Mouse (Mus musculus) mesoderm, embryonic 11.5 days (tissue): ENCODE measurements around the gene Tep1.
"Not testable (repeated sequence)": the region's sequence is repeated elsewhere in the genome, so short reads cannot be mapped to it uniquely, and the experiment has no call there.

Experiments
- DNase-seq: peaks from one replicate; pipeline ENCODE4 v3.0.0-alpha.2; 2012; ENCODE audit warnings: low read depth, low spot score

Gene Tep1

DNA sequence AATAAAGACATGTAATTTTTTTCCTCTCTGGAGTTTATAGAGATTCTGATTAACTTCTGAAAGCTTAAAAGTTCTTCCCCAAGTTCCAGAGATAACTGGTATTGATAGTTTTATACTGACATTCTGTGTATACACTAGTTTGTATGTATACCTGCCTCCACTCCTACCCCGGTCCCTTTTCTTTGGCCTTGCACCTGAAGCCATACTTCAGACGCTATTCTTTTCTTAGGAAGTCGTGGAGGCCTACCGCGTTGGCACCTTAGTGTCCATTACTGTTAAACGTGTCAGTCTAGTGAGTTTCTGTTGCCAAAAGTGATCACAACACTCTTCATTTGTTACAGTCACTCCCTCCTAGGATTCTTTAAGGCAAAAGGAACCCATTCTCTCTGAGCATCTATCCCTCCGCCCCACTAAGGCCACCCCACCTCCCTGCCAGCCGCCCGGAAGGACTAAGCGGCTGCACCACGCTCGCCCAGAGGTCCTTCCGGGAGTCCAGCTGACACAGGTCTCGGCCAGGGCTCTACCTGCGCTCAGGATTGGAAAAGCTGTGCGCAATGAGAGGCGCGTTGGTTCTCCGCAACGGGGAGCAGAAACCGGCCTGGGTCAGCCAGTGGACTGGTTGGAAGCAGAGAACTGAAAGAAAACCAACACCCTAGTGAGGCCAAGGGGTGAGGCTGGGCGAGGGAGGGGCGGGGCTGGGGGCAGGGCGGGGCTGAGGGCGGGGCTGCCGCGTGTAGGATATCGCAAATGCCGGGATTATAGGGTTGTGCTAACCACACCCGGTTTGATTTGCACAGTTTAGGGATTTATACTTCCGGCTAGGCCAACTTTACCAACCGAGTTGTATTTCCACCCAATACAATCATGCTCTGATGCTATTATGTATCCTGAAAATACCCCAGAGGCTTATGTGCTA, at the start of gene Tep1:
Gene Tep1 (minus strand): TSS at position 672 of the 916 bp plus-strand sequence.
- DNase-seq: peak; percentile 77

DNA sequence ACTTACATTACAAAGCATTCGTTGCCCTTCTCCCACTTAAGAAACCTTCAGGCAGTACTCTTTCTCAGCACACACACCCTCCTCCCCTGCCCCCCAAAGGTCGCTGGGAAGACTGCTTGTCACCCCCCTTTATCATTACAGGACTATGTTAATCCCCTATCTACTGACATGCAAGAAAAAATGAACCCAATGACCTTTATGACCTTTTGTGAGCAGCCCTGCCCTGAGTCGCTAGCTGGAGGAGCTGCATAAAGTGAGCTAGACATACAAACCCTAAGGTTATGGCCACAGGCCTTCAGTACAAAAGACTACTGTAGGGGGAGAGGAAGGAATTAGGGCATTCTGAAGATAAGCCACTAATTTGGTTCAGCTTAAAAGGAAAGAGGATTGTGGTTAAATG, 41.0 kb upstream of the Tep1 start:
- no peak for DNase-seq

DNA sequence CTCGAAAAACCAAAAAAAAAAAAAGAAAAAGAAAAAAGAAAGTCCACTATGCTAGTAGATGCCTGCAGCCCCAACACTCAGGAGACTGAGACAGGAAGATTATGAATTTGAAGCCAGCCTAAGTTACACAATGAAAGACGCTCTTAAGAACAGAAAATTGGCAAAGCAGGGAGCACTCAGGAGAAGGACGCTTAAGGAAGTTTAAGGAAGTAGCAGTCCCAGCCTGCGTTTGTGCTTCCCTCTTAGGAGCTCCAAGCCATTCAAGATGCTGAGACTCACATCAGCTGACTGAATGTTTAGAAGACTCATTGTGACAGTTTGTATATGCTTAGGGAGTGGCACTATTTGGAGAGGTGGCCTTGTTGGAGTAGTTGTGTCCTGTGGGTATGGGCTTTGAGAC, 37.8 kb upstream of the Tep1 start:
- no peak for DNase-seq

DNA sequence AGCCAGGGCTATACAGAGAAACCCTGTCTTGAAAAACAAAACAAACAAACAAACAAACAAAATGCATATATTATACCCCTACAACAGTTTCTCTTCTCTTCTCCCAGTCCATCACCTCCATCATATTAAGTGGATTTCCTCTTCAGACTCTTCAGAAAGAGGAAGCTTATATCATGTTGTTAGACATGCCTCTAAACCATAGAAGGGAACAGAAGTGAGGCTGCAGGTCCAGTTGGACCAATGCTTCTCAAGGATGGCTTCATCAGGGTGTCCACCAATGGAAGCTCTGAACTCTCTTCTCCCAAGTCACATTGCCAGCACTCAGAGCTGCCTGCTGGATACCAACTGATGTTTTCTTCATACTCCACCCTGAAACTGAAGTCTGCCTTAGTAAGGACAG, 35.0 kb upstream of the Tep1 start:
- not testable (repeated sequence) for DNase-seq

DNA sequence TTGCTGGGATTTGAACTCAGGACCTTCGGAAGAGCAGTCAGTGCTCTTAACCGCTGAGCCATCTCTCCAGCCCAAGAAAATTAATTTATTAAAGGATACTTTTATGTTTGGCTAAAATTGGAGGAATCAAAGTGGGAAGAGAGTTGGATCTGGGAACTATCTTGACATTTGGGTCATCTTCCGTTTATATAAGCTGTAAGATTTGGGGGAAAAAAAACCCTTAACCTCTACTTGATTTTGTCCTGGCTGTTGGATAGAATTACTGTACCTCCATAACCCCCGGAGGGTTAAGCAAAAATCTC, 34.4 kb upstream of the Tep1 start:
- no peak for DNase-seq

DNA sequence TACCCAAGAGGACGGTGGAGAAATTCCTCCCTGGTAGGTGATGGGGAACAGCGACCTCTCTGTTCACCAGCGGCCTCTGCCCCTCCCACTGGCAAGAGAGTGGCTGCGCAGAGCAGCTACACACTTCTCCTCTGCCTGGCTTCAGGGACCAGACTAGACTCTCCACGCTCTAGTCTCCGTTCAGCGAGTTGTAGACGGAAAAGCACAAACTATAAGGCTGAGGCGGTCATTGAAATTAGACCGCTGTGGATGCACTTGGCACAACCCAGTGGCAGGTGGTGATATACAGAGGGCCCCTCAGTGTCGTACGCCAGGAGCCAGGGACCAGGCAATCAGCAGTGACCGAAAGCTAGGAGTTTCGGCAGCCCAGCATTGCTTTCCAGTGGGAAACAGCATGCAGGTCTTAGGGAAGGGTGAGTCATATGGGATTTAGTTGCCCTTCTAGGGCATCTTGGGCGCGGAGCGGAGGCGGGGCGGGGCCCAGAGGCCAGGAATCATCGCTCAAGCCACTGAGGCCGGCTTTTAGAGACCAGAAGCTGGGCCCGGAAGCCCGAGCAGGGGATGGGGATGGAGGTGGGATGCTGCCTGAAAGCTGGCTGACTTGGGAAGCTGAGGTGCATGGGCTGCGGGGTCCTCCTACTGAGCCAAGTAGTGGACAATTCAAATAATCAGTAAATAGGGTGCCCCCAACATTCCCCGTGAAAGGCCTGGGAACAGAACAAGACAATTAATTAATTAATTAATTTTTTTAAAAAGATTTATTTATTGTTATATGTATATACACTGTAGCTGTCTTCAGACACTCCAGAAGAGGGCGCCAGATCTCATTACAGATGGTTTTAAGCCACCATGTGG, 33.8 kb upstream of the Tep1 start:
- DNase-seq: no peak

DNA sequence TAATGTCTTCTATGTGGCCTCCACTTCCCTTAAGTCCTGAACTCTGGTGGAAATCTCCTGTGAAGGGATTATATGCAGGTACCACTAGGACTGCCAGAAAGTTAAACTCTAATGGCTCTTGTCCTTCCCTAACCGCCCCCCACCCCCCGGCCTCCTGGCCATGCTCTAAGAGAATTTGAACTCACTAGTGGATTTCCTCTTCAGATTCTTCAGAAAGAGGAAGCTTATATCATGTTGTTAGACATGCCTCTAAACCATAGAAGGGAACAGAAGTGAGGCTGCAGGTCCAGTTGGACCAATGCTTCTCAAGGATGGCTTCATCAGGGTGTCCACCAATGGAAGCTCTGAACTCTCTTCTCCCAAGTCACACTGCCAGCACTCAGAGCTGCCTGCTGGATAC, 27.6 kb upstream of the Tep1 start:
- not testable (repeated sequence) for DNase-seq

DNA sequence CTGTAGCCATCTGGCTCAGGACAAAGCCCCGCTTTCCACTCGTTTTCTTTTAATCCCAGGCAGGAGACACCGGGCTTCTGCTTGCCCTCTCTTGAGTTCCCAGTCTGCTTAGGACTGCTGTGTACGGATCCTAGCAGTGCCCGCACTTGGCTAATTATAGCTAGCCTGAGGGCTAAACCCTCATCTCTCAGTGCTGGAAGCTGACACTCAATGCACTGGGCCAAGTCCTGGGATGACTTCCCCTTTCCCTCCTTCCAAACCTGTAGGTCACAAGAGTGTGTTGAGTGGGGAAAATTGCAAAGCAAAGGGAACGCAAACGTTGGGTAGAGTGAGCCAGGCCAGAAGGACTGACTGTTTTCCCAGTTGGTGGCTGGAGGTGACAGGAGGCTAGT, 27.0 kb upstream of the Tep1 start, which contains the start of gene Klhl33:
Gene Klhl33 (minus strand): TSS at position 134 of the 392 bp plus-strand sequence.
- peak; percentile 16 for DNase-seq

DNA sequence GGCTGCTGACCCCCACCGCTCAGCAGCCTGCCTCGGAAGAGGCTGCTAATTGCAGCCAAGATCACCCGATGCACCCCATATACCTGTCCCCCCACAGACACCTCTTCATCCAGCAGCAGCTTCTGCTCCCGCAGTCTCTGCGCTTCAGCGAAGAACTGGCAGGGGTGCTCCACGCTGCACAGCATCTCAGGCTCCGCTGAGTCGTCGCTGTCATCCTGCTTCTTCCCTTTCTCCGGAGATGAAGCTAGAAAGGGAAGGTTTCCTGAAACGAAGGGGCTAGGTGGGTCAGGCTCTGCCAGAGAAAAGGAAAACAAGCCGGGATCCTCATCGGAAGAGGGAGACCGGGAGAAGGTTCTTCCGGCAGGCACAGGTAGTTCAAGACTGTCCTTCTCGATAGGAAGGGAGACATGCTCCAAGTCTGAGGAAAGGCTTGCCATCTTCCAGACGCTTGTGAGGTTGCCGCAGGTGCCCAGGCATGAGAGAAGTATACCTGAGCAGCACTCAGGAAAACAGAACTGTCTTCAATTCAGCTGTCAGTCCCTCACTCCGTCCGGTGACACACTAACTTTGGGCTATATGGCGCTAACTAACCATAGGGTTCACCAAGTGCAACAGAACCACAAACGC, 26.5 kb upstream of the Tep1 start:
- peak; percentile 15 for DNase-seq

DNA sequence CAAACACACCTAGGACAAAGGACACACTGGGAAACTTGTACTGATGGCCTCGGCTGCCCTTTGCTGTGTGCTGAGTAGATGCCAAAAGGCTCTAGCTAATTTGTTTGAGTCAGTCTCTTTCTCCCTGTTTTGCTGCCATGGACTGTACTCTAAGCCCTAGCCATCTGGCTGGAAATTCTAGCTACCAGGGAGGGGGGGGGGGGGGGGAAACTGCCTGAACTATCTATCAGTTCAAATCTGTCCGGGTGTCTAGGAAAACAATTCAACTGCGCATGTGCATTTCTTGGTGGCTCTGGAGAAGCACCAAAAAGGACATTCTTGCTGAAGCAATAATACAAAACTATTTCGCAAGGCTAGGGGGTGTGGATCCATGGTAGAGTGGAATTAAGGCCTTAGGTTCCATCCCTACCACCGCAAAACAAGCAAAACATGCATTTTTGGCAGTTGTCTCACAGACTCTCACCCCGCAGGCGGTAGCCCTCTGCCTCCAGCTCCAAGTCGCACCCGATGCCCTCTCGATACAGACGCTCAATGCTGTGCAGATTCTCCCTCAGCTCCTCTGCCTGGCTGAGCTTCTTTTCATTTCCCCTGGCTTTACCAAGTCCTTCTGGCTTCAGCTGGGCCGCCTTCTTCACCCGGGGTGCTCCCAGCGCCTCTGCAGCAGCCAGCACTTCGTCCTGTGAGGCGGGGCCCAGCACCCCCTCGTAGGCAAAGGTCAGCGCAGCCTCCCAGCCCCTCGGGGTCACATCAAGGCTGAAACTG, 25.8 kb upstream of the Tep1 start:
- DNase-seq: peak; percentile 41

DNA sequence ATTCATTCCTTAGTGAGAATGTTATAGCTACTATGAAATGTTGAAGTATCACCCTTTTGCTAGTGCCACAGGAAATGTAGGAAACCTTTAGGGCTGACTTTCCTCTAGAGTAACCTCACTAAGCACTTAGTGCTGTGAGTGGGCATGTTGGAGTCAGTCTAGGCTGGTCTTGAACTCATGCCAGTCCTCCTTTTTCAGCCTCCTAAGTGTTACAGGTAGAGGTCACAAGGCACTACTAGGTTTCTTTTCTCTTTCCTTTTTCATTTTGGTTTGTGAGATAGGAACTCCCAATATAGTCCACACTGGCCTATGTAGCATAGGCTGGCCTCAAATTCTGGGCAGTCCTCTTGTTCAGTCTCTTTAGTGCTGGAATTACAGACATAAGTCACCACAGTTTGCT, 25.0 kb upstream of the Tep1 start:
- DNase-seq: no peak

DNA sequence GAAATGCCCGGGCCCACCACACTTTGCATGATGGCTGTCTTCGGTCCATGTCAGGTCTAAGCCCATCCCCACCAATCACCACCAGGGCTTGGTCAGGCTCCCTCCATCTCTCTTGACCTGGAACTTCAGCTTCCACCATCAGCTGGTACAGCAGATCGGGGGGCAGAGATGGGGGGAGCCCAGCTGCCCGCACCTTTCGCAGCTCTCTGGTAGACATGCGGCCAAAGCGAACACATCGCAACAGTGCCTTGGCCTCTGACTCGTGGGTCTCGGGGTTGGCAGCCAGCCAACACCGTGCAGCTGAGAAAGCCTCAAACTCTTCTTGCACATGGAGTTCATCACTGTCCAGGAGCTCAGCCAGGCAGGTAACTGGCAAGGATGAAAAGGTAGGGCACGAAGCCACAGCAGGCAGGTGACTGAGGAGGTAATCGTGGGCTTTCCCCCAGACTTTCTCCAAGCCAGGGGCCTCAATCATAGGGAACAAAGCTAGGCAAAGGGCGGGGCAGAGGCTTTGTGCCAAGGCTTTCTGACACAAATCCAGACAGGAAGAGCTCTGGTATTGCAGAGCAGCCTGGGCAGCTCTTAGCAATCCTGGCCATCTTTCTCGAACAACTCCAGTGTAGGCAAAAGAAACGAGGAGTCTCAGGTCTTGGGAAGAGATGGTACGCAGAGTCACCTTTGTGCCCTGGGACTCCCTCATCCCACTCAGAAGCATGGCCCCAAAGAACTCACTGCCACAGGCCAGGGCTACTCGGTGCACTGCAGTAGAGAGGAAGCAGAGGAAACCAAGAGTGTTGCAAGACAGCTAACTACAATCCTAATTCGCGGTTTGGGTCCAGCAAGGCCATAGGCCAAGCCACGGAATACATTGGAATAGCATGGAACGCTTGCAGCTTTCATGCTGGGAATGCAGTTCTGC, 22.4 kb upstream of the Tep1 start:
- no peak for DNase-seq

DNA sequence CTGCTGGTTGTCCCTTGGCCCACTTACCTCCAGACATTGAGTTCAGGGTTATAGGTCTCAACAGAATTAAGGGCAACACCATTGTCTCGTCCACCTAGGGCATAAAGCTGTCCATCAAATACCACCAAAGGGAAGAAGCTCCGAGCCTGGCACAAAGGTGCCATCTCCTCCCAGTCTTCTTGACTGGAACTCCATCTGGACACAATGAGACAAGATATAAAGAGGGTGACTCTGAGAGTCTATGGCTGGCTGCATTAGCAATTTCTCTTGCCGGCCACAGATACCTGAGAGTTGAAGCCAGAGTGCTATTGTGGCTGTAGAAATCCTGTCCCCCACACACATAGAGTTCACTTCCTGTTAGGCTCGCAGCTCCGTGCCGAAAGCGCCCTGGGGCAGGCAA, 21.7 kb upstream of the Tep1 start:
- DNase-seq: no peak

DNA sequence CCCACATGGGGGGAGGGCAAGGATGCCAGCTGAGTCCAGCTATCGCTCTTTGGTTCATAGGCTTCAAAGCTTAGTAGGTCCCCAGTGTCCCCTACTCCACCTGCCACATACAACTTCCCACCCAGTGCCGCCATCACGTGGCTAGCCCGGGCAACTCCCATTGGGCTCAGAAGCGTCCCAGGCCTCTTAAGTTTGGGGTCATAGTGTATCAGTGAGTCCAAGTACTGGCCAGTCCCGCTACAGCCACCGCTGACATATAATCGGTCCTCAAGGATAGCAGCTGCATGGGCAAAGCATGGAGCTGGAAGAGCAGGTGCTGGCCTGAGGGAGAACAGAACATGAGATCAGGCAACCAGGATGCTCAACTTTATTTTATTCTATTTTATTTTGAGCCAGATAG, 21.3 kb upstream of the Tep1 start:
- no peak for DNase-seq

DNA sequence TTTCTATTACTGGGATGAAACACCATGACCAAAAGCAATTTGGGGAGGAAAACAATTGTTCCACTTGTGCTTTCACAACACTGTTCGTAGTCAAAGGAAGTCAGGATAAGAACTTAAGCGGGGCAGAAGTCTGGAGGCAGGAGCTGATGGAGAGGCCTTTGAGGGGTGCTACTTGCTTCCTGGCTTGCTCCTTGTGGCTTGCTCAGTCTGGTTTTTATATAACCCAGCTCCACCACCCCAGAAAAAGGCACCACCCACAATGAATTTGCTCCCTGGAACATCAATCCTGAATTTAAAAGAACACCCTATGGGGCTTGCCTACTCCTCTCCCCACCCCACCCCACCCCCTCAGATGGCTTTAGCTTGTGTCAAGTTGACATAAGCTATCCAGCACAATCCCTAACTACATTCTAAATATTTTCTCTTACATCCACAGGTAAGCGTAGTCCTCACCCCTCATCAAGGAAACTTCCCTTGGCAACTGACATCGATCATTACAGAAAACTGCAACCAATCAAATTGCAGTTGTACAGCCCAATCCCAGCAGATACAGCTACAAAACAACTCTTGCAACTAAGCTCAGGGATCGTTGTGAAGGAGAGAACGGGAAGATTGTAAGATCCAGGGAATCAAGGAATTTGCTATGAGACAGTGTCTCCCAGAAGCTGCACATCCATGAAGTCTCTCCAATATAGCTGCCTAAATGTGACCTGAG, 6.0 kb upstream of the Tep1 start:
- DNase-seq: no peak

DNA sequence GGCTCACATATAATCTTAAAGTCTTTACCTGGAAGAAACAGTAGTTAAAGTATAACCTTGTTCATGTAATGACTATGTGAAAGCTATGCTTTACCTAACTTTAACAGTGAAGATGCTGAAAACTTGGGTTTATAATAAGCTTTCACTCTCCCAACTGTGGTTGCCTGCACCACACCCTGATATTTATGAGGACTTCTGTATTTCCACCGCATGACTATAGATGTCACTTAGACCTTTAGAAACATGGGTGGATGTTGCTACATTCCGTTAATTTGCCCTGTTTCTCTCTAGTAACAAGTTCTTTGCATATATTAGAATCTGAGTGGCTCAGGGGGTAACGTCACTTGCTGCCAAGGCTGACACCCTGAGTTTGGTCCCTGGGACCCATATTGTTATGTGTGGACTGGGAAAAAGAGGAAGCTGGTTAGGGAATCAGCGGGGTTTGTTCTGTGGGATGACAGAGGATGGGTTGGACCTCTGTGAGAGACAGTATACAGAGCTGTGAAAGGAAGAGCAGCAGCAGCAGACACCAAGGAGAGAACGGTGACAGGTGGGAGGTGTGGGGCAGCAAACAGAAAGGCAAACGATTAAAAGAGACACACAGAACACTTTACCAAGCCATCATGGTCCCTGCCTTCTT, 5.4 kb upstream of the Tep1 start:
- DNase-seq: no peak

DNA sequence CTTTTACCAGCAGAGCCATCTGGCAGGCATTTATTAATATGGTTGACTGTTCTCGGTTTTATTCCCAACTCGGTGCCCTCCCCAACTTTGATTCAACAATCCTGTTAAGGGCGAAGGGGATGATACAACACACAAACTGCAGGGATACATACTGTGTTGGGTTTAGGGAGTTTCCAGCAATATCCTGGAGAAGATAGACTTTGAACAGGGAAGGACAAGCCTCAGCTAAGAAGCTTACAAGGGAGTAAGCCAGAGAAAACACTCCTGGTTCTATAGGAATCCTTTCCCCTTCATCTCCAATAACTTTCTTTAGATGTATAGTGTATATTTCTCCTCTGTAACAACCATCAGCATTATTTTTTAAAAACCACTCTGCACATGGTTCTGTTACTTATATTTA, 4.8 kb upstream of the Tep1 start:
- no peak for DNase-seq

DNA sequence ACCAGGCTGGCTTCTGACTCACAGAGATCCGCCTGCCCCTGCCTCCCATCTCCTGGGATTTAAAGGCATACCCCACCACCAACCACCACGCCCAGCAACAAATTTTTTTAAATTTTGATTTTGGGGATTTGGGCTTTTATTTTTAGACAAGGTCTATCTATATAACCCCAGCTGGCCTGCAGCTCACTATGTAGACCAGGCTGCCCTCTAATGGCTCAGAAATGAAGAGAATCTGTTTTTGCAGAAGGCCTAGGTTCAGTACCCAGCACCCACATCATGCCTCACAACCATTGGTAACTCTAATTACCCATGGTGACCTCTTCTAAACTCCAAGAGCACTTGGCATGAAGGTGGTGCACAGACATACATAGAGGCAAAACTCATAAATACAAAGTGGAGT, 924 bp upstream of the Tep1 start:
- DNase-seq: no peak

DNA sequence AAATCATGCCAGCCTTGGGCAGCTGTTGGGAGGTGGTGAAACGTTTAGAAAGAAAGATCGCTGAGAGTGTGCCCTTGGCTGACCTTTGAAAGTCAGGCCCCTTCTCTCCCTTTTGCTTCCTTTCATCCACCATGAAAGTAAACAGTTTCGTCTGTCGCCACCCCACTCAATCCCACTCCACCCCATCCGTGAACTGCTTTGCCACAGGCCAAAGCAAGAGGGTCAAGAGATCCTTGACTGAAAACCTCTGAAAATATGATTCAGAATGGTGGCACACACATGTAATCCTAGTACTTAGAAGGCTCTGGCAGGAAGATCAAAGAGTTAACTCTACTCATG, 414 bp upstream of the Tep1 start:
- DNase-seq: no peak

DNA sequence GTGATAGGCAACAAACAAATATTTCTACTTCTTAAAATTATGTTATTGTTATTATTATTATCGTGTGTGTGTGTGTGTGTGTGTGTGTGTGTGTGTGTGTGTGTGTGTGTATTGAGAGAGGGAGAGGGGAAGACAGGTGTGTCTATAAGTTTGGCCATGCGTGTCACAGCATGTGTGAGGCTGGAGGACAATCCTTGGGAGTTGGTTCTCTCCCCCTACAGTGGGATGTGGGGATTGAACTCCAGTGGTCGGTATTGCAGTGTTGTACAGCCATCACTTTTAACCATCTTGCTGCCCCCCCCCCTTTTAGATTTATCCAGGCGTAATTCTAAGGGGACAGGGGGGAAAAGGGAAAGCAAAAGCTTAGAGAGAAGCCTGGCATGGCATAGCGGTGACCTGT, 1.7 kb downstream of the Tep1 start:
- DNase-seq: no peak
